9 mouse cellular contexts compared by ENCODE assay signal in the genomic region with DNA sequence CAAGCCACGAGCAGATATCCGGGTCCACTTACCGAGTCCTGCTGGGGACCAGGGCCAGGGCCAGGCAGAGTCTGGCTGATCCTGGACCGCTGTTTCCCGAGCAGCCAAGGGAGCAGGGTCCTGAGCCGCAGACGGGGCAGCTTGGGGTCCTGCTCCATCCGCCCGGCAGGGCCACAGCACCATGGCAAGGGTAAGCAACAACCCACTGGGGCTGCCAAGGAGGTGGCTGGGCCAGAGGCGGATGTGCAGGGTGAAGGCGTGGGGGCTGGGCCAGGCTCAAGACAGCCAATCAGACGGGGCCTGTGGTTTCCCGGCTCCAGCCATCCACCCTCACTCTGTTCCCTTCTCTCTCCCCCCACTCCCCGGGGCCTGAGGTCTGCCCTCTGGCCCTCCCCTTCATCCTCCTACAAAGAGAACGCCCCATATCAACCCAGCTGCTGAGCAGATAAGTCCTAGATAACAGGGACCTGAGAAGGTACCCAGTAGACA. TPM values are rescaled to one million over a fixed set of nuclear protein-coding genes. Genes with fewer than 3 reads are reported as not detected.
A peak's percentile ranks its signal among the peaks of the same experiment; 100 is the strongest.
DNase-seq lines count a peak whose midpoint lies in the region; ATAC-seq and TF ChIP-seq lines count a peak whose summit lies in the region.
"Had no signal": no experiment of that assay in that cellular context is flagged by ENCODE, and none has a peak within 500 bp of the region (broad histone marks: within the 10 kb centered on the region; RNA-seq: fewer than 3 reads in every experiment).

No protein-coding gene starts in this region.

- no peaks in the 10 kb centered on the region for H3K27me3 ChIP-seq in liver, embryonic 12.5 days (replicated peaks)

- peaks cover 39% of the 10 kb centered on the region for H3K36me3 ChIP-seq in liver, embryonic 12.5 days

- TF ChIP-seq CTCF in gastrocnemius, adult 2 months (IDR thresholded peaks at IDR 0.05): no peak

- DNase-seq in cerebellum, adult 11-12 months: peak; percentile 62
- no peak for DNase-seq in cerebellum, adult 8-10 months
- DNase-seq in CD4-positive, CD25-positive, alpha-beta regulatory T cell, adult 2 months (ENCODE audit: low read depth, low spot score): peak; percentile 87
- DNase-seq in gastrocnemius, adult 2 months: peak; percentile 68
- peak; percentile 39 for DNase-seq in skeletal muscle tissue, adult 2 months (ENCODE audit: low read depth, low spot score)
- no peak for DNase-seq in ovary, postnatal 36 days (ENCODE audit: low spot score)
- no peak for DNase-seq in left cerebral cortex, postnatal 36 days (ENCODE audit: low spot score in 2 of 2)

- H3K4me1 ChIP-seq in liver, embryonic 12.5 days: peaks cover 71% of the 10 kb centered on the region

- intact Hi-C loops in gastrocnemius, adult 2 months (cut with DNase I): no loop called here
- intact Hi-C loops in left cerebral cortex, postnatal 36 days (cut with DNase I): no loop called here

- peak overlapping the region; percentile 47 for H3K4me3 ChIP-seq in gastrocnemius, adult 2 months
- peak overlapping the region; percentile 69 for H3K4me3 ChIP-seq in liver, embryonic 12.5 days
- H3K4me3 ChIP-seq: myocyte had no signal

- WGBS in liver, embryonic 12.5 days (ENCODE audit: insufficient replicate concordance): 13% methylated on average over 15 of the region's 15 CpGs

- ATAC-seq in liver, embryonic 12.5 days: peak; percentile 82

- H3K4me2 ChIP-seq in liver, embryonic 12.5 days: peak overlapping the region; percentile 85

- peak overlapping the region; percentile 49 for H3K27ac ChIP-seq in gastrocnemius, adult 2 months
- H3K27ac ChIP-seq in liver, embryonic 12.5 days: peak overlapping the region; percentile 96

- H3K9ac ChIP-seq in liver, embryonic 12.5 days: peak overlapping the region; percentile 82

- no peaks in the 10 kb centered on the region for H3K9me3 ChIP-seq in liver, embryonic 12.5 days (replicated peaks)

RNA-seq across cellular contexts. Expression of a gene that starts 14.7 kb away (rescaled TPM):
- total RNA-seq in gastrocnemius, adult 2 months (2021): 1 to 10 TPM; 3.5 to 4.8 TPM
- polyA plus RNA-seq in liver, embryonic 12.5 days (2016; fragmentation: Nextera tagmentation; extraction: Ambion mirVana): 60.9 and 63.1 TPM in 2 replicates
- 10 to 100 TPM in 1 of 2 experiments, 1 to 10 TPM in 1; 9.9 to 13.6 TPM for total RNA-seq in left cerebral cortex, postnatal 36 days (2021)

Comparison
In these comparisons a context has a peak if more than half of its experiments do, and no peak if none do; other contexts are left out.
1. DNase-seq: peak in cerebellum, adult 11-12 months (single experiment), CD4-positive, CD25-positive, alpha-beta regulatory T cell, adult 2 months (single experiment), gastrocnemius, adult 2 months (single experiment) and skeletal muscle tissue, adult 2 months (single experiment); none in cerebellum, adult 8-10 months (single experiment), ovary, postnatal 36 days (single experiment) and left cerebral cortex, postnatal 36 days (0 of 2).